Mouse (Mus musculus) naive thymus-derived CD4-positive, alpha-beta T cell, adult 2 months (primary cell): Measurements from ENCODE around the gene Hip1.
"Not testable (repeated sequence)": the region's sequence is repeated elsewhere in the genome, so short reads cannot be mapped to it uniquely, and the experiment has no call there.

ENCODE experiments used
- DNase-seq: peaks from one replicate; pipeline ENCODE4 v3.0.0-alpha.2; 2011; ENCODE audit warnings: low read depth

The Hip1 gene

DNA sequence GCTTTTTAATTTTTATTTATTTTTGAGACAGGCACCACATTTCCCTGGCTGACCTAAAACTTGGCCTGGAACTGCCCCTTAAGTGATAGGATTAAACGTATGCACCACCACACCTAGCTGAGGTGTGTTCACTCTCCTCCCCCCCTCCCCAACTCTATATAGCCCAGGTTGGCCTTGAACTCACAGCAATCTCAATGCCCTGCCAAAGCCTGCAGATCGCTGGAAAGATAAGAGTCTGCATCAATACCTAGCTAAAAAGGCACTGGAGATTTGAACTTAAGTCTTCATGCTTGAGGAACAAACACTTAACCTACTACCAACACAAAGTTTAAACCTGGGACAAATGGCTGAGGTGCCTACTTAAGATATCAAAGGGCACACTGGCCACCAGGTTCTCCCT, 52.8 kb downstream of the Hip1 start:
- no peak for DNase-seq

DNA sequence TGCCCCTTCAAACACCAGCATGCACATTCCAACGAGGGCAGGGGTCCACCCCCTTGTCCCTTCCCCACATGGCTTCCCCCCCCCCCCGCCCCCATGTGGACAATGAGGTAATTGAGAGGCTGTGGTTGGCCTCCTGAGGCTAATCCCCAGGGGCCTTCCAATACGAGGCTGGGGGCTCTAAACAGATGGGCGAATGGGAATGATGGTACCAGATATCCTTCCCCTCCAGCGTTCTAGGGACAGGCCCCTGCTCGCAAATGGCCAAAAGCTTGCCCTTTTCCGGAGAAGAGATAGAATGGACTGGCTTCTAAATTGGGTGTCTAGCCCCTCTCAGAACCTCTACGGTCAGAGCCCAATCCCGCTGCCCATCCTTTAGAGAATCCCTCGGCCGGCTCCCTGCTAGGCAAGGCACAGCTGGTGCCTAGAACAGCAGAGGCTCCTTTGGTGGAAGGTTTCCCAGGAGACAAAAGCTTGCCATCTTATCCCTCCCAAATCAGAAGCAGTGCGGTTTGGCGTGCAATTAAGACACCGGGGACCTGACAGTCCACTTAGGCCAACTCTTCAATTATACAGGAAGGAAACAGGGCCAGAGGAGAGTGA, 55.1 kb downstream of the Hip1 start:
- no peak for DNase-seq

DNA sequence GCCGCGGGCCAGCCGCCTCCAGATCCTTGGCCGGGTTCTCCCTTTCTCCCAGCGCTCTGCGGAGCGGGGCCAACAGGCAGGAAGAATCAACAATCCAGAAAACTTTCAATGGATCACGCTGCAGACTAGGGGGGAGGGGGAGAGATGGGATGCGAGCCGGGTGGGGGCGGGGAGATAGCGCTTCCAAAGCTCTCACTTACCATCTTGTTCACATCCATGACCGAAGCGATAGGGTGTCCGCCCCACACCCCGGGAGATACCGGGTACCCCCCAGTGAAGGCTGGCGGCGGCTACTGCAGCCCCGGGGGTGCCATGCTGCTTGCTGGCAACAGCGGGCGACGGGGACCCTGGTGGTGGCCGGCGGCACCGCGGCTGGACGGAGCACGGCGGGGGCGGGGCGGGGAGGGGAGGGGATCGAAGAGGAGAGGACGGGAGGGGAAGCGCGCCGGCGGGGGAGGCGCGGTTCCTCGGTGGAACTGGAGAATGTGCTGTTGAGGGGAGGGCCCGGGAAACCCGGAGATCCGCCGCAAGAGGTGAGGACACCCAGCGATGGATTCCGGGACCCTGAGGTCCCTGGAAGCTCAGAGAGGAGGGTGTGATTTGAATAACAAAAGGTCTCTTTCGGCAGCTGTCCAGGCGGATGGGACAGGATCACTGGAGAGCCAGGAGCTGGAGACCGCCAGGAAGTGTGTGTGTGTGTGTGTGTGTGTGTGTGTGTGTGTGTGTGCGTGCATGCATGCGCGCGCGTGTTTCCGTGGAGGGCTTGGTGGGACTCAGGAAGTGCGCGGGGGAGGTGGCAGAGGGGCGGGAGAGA, 55.8 kb downstream of the Hip1 start:
- DNase-seq = peak; percentile 3

DNA sequence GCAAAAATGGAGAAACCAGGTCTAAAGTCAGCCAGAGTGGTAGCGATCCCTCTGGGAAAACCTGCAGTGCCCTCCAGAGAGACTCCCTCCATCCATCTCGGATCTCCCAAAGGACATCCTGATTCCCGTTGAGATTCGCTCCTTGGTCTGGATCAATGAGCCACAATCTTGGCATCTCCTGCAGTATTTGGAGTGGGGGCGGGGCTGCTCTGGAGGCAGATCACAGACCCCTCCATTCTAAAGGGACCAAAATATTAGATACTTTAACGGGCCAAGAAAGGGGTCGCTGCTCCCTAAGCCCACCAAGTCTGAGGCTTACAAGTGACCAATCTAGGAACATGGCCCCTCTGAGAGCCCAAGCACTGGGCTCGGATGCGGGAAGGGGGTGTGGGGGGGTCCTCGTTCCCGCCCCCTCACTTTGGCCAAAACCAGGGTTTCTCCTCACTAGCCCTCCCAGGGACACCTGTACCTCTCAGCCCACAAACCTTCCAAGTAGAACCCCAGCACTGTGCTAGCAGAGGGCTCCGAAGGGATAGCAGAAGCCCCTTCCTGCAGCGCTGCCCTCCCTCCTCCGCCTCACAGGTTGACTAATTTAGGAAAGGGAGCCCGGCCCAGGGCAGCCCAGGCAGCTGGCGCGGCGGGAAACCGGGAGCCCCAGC, 56.6 kb downstream of the Hip1 start:
- no peak for DNase-seq

DNA sequence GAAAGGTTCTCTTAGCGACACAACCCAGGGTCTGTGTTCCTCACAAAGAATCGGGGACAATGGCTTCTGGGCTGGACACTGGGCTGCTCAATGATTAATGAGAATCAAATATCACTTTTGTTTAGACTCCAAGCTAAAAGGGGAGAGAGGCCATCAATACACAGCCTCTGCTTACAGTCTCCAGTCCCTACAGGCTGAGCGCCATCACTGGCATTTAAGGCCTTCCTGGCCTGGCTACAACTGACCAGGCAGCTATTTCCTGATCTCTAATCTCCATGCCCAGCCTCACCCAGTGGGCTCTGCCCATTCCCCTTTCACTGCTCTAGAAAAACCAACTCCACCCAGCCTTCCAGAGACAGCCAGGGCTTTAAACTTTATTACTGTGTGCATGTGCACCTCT, 59.6 kb downstream of the Hip1 start:
- DNase-seq = no peak

DNA sequence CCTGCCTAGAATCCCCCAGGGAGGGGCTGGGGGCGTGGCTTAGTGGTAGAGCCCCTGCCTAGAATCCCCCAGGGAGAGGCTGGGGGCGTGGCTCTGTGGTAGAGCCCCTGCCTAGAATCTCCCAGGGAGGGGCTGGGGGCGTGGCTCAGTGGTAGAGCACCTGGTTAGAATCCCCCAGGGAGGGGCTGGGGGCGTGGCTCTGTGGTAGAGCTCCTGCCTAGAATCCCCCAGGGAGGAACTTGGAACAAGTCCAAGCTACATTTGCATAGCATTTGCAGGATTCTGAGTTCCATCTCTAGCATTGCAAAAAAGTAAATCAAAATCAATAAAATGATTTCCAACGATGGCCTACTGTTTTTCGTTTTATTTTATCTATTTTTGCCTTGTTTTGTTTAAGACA, 61.1 kb downstream of the Hip1 start:
- DNase-seq = not testable (repeated sequence)

DNA sequence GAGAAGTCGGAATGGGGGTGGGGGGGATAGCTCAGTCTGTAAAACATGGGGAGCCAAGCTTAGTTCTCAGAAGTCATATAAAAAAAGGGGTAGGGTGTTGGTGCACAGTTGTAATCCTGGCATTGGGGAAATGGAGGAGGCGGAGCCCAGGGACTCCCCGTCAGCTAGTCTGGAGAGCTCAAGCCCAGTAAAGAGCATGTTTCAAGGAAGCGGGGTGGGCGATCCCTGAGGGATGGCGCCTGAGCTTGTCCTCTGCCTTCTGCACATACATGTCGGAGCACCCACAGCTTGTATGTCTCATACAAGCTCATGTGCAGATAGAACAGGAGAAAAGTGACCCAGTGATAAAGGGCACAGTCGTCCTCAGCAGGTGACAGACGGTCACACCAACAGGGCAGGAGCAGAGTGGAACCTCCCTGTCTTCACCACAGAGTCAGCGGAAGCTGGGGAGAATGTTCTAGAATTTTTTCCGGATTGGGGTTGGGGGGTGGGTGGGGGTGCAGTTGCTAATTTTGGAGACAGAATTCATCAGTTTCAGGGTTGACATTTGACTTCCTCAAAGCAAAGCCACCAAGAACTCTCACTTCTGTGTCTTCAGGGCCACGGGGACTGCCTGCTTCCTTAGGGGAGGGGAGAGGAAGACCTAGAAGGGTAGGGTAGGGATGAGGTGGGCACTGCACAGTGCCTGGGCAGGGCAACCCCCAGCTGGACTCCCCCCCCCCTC, 65.9 kb downstream of the Hip1 start:
- no peak for DNase-seq

DNA sequence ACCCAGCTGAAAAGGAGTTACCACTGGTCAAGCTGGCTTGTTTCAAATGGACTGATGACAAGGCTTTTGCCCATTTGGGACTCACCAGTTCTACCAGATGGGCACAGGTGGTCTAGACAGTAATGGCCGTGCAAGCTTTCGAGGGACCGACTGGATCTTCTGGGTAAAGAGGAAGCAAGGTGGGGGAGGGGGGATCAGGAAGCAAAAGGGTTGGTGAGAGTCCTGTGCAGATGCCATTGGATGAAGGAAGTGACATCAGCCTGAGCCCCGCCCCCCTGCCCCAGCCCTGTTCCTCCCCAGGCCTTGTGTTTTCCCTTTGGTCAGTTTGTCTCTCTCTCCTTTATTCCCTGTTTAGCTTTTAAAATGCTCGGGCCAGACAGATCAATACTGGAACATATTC, 68.7 kb downstream of the Hip1 start:
- DNase-seq = no peak

DNA sequence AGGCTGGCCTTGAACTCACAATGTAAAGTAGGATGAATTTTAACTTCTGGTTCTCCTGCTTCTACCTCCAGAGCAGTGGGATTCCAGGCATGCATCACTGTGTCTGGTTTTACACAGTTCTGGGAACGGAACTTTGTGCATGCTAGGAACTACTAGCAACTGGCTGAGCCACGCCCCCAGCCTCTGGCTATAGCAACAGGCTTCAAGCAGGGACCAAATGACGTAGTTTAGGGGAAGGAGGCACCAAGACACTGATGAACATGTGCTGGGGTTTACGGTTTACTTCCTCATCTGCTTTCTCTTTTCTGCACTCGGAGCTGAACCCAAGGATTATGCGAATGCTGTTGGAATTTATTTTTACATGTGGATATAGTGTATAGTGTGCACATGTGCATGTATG, 72.5 kb downstream of the Hip1 start:
- no peak for DNase-seq

DNA sequence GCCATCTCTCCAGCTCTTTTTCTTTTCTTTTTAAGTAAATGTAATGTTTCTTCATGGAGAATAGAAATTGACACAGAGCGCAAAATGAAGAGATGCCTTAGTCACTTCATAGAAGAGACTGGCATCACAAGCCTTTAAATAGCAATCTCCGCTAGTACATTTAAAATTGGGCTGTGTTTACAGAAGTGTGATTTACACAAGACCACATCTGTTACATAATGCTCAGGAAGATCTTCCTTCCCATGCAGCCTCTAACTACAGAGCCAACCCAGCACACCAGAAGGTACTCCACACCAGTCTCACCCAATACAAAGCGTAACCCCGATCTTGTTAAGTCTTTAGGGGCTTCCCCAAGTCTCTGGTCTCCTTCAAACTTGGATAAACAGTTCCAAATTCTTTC, 73.2 kb downstream of the Hip1 start:
- DNase-seq = no peak

DNA sequence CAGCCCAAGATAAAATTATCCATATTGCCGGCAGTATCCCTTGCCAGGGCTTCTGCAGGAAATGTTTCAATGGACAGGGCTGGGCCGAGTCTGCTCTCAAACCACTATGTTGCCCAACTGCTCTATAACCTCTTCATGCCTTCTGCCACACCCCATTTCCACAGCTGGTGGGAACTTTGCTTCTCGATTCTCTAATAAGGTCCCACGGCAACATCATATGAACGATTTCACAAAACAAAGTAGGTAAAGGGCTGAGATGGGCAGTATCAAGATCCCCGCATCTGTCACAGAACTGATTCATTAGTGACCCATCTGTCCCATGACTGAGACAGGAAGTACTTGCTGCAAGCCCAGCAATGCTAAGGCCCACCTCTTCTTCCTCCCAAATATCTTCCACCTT, 76.6 kb downstream of the Hip1 start:
- DNase-seq = no peak

DNA sequence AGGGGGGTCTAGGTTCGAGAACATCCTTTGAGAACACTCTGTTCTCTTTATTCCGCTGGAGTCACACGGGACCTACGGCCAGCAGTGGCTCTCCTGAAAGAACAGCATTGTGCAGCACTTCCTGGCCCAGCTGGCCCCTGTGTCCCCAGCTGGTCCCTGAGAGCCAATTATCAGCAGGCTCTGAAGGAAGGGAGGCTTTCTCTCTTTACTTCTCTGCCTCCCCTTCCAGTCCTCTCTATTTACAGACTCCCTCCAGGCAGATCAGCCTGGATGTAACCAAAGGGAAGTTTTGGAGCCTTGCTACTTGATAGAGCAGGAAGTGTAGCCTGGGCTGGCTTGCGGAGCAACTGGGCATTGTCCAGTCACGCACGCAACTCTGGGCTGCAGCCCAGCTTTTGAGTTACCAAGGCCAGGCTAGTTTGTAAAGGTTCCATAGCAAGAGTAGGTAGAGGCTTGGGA, 79.1 kb downstream of the Hip1 start:
- DNase-seq = no peak

DNA sequence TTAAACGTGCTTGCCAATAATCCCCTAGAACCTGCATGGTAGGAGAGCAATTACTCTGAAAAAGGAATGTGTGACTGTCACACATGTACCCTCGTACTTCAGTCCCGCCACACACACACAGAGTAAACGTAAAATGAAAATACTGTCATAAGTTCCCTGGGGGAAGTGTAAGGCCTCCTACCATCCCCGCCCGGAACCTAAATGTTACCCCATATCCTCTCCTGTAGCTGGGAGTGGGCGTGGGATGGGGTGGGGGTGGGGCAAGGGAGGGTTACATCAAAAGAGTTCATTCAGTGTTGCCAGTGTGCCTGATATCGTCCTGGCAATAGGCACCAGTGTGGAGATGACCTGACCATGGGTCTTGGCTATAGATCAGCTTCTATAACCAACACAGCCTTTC, 81.5 kb downstream of the Hip1 start:
- DNase-seq = no peak

DNA sequence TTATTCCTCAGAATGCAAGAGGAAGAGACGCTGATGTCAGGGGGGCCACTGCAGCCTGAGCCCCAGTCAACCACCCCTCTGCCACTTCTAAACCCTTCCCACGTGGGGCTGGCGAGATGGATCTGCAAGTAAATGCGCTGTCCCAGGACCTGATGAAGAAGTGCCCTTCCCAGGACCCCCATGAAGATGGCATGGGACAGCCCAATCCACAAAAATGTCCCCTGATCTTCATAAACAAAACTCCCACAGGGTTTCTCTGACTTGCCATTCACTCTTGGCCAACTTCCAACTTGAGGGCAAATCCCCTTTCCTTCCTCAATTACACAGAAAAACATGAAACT, 84.1 kb downstream of the Hip1 start:
- DNase-seq = no peak

DNA sequence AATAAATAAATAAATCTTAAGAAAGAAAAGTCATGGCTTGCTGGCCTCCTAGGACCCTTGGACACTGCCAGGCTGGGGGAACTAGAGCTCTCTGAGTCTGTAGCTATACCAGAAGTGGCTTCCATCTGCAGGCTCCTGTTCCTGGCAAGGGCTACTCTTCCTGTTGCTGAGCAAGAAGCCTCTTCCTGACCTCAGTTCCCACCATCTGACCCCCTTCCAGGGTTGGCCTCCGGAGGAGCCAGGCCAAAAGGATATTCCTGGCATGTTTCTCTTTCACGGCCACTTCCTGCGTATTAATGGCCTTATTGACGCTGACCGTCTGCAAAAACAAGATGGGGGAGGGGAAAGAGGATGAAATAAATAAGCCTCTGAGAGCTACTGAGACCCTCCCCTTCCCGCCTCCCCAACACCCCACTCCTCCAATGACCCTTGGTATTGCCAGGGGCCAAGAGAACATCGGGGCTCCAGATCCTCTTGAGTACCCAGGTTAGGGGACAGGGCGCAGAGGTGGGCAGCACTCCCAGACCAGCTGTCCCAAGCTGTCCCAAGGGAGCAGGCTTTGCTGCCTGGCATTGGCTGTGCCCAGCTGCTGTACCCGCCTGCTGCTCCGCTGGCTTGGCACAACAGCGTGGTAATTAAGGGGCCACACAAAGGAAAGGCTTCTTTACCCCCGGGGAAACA, 84.6 kb downstream of the Hip1 start:
- no peak for DNase-seq

DNA sequence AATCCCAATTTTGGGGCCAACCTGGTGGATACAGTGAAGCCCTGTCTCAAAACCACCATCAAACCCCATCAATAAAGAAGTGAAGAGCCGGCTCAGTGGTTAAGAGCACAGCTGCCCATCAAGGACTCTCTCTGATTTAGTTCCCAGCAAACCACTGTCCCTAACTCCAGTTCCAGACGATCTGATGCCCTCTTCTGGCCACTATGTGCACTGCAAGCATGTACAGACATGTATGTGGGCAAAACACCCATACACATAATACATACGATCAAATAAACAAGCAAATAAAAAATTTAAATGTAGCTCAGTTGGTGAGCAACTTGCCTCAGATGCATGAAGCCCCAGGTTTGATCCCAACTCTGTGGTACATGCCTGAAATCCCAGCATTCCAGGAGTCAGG, 85.4 kb downstream of the Hip1 start:
- DNase-seq = no peak

DNA sequence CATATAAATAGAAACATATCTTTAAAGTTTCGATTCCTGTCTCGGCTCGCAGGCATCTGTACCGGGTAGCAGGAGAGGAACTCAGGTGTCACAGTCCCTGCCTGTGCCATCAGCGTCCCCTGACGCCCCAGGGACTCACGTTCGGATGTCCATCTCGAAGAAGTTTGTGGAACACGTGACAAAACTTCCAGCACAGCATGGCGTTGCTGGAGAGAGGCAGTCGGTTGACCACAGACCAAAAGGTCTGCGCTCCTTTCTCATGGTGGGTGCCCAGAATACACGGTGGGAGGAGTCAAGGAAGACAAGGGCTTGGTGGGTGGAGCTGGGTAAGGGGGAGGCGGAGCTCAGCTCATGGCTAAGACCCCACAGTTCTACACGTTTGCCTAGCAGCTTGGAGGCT, 87.0 kb downstream of the Hip1 start:
- no peak for DNase-seq

DNA sequence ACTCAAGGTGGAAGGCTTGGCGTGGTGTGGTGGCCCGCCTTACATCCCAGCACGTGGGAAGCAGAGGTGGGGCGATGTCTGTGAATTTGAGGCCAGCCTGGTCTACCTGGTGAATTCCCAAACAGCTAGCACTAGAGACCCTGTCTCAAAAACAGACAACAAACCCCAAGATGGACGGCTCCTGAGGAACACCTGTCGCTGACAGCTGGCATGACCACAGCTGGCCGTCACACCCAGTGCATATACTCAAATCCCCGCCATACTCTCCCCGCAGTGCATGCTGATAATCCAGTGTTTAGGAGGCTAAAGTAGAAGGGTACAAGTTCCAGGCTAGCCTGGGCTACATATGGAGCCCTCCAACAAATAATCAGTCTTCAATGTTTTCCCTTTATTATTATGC, 88.4 kb downstream of the Hip1 start:
- DNase-seq = no peak

DNA sequence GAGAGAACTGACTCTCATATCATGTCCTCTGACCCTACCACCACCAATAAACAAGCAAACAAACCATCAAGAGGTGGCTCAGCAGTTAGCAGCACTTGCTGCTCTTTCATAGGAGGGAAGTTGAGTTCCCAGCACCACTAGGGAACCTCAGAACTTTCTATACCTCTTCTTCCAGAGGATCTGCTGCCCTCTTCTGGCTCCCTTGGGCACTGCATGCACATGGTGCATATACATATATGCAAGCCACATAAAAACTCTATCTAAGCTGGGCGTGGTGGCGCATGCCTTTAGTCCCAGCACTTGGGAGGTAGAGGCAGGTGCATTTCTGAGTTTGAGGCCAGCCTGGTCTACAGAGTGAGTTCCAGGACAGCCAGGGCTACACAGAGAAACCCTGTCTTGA, 90.7 kb downstream of the Hip1 start:
- no peak for DNase-seq

DNA sequence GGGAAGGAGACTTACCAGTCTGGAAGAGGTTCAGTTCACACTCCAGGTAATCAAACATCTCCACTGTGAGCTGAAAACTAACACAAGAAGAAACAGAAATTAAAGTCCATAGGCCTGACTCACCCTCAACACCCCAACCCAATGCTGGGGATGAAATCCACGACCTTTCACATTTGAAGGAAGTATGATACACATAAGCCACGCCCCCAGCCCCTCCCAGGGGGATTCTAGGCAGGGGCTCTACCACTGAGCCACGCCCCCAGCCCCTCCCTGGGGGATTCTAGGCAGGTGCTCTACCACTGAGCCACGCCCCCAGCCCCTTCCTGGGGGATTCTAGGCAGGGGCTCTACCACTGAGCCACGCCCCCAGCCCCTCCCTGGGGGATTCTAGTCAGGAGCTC, 93.4 kb downstream of the Hip1 start:
- DNase-seq = not testable (repeated sequence)

DNA sequence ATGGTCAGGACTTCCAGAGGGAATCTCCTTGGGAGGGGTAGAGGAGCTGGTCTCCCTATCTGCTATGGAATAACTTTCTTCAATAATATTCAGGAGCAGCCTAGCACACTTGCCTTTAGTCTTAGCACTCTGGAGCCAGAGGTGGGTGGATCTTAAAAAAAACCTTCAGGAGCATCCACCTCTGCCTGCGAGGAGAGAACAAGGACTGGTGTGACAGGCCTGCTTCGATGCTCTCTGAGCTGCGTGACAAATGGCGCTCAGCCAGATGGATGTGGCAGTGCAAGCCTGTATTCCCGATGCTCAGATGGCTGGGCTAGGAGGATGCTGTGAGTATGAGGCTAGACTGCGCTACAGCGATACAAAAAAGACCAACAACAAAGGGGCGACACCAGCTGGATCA, 93.8 kb downstream of the Hip1 start:
- no peak for DNase-seq

DNA sequence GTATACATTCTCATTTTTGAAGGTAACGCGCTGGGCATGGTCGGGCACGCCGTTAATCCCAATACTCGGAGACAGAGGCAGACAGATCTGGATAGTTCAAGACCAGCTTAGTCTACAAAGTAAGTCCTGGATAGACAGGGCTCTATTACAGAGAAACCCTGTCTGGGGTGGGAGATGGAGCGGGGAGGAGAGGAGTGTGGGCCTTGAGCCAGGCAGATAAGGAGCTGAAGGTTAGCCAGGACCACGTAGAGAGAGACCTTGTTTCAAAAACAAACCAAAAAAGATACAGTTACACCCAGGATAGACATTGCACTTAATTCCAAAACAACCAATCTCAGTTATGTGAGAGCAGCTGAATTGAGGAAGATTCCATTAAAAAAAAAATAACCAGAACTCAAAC, 99.2 kb downstream of the Hip1 start:
- no peak for DNase-seq
